Mouse (Mus musculus) mouse embryonic stem cell (cell line): ENCODE results near the gene Vmn1r86.
"Not testable (repeated sequence)": the region's sequence is repeated elsewhere in the genome, so short reads cannot be mapped to it uniquely, and the experiment has no call there.

Experiments
- in situ Hi-C, 2 experiments: fragments of 300-500 bp; cut with MboI; formaldehyde crosslinking; loops; 1 replicate in 1 of 2; 3 replicates in 1 of 2; pipeline ENCODE4 v1.14.3; 2019 to 2020; ENCODE audit warnings: low sequenced_read_pairs in 2 of 2, low pct_unique_long_range_greater_than_20kb in 1 of 2, mixed read lengths in 1 of 2; ENCODE audit not compliant: unreplicated experiment in 1 of 2

The Vmn1r86 gene

DNA sequence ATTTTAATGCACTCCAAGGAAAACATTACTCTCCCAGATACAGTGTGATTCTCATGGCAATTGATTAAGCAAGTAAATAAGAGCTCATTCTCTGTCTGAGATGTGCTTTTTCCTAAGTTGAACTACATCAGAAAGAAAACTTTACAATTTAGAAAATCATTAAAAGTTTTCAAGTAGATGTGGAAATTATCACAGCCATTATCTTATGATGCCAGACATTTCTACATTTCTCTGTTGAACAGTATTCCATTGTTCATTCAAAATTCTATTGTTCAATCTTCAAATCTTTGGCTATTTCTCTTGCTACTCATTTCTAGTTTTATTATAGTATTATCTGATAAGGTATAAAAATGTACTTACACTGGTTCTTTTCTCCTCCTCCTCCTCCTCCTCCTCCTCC, at the start of gene Vmn1r86:
TSS of gene Vmn1r86 (minus strand) at position 101 of the 400 bp plus-strand sequence.
- in situ Hi-C loops: no loop called here

DNA sequence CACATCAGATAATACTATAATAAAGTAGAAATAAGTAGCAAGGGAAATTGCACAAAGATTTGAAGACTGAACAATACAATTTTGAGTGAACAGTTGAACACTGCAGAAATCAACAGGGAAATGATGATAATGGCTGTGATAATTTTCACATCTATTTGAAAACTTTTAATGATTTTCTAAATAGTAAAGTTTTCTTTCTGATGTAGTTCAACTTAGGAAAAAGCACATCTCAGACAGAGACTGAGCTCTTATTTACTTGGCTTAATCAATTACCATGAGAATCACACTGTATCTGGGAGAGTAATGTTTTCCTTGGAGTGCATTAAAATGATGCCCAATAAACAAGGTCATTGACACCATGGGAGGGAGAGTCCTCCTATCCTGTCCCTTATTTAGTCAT, 39.6 kb upstream of the Vmn1r86 start, which contains the start of gene Vmn1r88:
TSS of gene Vmn1r88 (plus strand) at position 301 of the 400 bp plus-strand sequence.
- in situ Hi-C loops: no loop called here

DNA sequence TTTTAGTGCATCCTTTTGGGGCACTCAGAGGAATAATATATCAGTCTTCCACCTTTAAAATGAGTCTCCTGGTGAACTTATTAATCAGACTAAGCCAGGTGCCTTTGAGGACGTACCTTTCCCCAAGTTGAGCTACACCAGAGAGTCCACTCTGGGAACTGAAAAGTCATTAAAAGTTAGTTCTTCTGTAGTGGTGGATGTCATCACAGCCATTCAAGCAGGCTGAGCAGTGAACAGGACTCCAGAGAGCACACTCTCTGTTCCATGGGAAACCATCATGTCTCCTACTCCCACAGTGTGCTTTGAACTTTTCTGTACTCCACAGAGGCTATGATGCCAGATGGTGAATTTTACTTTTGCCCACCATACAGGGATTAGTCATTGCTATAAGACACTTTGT, 20.3 kb upstream of the Vmn1r86 start, which contains the start of gene Vmn1r87:
TSS of gene Vmn1r87 (minus strand) at position 101 of the 400 bp plus-strand sequence.
- in situ Hi-C loops: no loop called here

DNA sequence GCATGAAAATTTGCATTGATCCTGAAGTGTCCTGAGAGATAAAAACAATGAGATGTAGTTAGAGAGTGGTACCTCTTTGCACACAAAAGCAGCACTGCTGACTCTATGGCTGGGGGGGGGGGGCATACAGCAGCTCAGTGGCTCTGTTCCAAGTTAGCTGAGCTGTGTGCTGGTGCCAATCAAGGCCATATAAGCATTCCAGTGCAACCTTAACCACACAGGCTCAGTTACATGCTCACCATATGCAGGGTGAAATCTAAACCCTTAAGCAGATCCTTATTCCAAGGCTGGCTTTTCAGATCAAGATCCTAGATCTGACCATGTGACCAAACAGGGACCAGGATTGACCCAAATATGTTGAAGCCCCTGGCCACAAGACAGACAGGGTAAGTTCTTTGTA, 17.6 kb upstream of the Vmn1r86 start:
- in situ Hi-C loops: no loop called here

DNA sequence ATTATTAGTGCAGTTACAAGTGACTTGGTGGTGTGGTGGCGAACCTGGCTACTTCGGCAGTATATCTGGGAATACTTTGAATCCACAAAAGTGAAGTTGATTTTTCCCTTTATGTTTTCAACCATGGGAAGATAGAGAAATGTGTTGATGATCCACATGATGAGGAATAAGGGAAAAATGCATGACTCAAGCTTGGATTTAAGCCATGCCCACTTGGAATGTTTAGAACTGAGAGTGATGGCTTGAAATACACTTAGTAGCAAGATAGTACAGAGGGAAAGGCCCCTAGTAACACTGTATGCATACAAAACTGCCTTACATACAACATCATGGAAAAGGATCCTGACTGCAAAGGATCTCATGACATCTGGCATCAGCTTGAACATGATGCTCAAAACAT, 12.1 kb upstream of the Vmn1r86 start:
- in situ Hi-C loops: no loop called here

DNA sequence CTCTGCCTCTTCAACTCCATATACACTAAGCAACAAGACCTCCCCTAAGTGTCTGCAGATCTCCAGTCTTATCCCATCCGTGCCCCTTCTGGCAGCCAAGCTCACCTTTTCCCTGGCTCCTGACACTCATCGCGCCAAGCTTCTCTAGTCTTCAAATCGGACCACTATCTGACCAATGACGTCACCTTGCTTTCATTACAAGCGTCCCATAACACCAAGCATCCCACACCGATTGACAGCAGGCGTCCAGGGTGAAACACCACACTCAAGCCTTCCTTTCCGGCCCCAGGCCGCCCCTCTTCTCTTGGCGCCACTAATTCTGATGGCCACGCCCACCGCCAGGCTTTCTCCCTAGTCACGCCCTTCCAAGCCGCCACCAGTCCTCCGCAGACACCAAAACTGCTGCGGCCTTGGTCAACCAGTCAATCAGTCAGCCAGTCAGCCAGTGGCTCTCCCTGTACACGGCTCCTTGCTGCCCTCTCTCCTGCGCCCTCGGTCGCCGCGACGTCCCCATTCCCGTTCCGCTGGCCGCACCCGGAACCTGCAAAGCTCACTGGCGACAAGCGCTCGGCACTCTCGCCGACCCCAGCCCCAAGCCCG, 3.9 kb upstream of the Vmn1r86 start:
- in situ Hi-C loops: not testable (repeated sequence)

DNA sequence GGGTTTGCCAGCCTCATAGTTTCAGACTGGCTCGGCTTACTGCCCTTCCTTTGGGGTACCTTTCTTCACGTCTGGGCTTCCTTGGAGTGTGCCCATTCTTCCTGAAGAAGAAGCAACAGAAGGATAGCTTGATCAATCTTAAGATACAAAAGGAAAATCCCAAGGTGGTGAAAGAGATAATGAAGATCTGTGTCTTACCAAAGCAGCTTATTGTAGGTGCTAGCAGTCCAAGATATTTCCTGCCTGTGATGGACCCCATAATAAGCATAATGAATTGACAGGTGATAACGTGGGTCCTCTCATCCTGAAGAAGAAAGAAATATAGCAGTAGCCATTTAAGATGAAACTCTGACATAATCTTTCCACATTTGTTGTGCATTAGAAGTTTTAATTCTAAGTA, 24.6 kb downstream of the Vmn1r86 start, which contains the start of gene Vmn1r85:
TSS of gene Vmn1r85 (minus strand) at position 101 of the 400 bp plus-strand sequence.
- in situ Hi-C loops: no loop called here

DNA sequence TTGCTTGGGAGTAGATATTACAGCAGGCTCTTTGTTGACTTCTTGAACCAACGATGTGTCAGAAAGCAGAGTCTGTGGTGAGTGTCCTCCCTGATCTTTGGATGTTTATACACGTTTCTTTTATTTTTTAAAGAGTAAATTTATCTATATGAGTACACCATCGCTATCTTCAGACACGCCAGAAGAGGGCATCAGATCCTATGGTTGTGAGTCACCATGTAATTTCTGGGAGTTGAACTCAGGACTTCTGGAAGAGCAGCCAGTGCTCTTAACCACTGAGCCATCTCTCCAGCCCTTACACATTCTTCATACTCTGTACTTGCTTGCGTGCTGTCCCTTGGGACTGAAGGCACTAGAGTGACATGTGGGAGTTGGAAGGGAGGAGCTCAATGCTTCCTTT, 47.4 kb downstream of the Vmn1r86 start:
- in situ Hi-C loops: loop anchor here (25.0 kb wide), 2 partner anchors 215 to 1240 kb away; partner anchors contain the start of genes Lig1 (in 2 of the 2) and Zswim9 (in 2 of the 2)

DNA sequence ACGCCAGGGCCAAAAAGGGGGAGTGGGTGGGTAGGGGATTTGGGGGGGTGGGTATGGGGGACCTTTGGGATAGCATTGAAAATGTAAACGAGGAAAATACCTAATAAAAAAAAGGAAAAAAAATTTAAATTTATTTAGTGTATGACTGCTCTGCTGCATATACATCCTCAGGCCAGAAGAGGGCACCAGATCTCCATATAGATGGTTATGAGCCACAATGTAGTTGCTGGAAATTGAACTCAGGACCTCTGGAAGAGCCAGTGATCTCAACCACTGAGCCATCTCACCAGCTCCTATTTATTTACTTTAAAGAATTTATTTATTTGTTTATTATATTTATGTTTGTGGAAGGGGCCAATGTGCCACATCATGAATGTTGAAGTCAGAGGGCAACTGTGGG, 56.3 kb downstream of the Vmn1r86 start:
- in situ Hi-C loops: loop anchor here (10.0 to 25.0 kb wide), 3 partner anchors 224 to 1261 kb away; partner anchors contain the start of genes Lig1 (in 2 of the 2) and Zswim9 (in 2 of the 2)

DNA sequence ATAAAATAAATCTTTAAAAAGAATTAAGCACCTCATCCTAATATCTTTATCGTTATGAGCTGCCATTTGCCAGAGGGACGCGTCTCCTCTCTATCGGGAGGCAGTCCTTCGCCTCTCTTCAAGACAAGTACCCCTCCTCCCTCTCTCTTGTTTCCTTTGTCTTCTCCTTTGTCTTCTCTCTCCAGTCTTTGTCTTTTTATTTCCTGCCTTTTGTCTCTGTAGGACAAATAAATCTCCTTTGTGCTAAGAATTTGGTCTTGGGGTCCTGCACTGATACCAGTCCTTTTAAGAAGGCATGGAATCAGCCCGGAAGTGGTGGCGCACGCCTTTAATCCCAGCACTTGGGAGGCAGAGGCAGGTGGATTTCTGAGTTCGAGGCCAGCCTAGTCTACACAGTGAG, 60.2 kb downstream of the Vmn1r86 start:
- in situ Hi-C loops: loop anchor here (25.0 kb wide), 2 partner anchors 228 to 1253 kb away; partner anchors contain the start of genes Lig1 (in 2 of the 2) and Zswim9 (in 2 of the 2)

DNA sequence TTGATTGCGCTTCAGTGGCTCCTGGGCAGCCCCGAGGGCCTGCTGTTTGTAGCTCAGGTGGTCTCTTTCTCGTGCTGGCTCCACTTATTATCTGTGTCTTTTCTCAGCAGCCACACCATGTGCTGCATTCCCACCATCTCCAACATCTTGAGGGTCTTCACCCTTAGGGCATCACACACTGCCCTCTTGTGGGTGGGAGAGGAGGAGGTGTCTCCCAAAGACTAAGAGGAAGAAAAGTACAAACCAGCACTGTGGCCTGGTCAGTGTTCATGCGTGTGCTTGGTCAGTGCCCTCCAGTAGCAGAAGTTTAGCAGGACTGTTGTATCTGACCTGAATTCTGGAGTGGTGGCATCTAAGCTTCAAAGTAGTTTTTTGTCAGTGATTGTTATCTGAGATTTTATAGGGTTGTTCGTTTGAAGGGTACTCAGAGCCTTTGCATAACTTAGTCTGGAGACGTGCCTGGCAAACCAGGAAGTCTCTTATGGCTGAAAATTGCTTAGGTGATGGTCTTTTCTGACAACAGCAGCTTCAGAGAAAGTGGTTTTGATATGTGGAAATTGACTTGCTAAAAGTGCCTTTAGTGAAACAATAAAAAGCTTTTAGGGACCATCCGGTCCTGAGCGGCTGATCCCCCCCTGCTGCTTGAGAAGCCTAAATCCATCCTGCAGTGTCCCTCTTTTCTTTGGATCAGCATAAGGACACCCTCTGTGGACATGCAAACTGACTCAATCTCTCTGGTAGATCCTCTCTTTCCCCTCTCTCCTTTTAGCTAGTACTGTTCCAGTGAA, 62.6 kb downstream of the Vmn1r86 start:
- in situ Hi-C loops: loop anchor here (25.0 kb wide), 2 partner anchors 230 to 1255 kb away; partner anchors contain the start of genes Lig1 (in 2 of the 2) and Zswim9 (in 2 of the 2)

DNA sequence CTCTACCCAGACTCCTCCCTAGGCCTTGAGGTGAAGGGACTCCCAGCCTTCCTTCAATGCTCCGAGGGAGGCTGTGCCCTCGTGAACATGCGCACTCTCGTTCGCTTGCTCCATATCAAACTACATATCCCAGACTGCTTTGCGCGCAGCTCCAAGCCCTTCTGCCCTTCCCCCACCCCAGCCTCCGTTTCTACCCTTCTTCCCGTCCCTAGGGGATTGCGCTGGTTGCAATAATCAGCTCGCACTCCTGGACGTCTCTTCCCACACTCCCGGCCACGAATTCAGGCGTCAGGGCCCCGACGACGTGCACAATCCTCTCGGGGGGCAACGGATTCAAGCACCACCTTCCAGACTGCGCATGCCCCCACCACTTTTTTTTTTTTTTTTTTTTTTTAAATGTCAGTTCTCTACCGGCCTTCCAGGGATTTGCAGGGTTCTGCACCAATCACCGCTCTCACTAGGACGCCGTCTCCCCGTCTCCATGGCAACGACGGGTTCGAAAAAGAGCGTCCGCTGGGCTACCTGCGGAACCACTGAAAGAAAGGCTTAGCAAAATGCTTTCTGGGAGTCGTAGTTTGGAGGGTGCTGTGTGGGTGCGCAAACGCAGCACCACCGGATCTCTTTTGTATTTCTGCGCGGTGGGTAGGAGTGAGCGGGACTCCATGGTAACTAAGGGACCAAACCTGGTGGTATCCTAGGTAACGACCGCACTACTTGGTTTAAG, 65.3 kb downstream of the Vmn1r86 start, which contains the start of gene Mzf1:
TSS of gene Mzf1 (minus strand) at position 478 of the 724 bp plus-strand sequence.
- in situ Hi-C loops: loop anchor here (25.0 kb wide), 2 partner anchors 233 to 1258 kb away; partner anchors contain the start of genes Lig1 (in 2 of the 2) and Zswim9 (in 2 of the 2)

DNA sequence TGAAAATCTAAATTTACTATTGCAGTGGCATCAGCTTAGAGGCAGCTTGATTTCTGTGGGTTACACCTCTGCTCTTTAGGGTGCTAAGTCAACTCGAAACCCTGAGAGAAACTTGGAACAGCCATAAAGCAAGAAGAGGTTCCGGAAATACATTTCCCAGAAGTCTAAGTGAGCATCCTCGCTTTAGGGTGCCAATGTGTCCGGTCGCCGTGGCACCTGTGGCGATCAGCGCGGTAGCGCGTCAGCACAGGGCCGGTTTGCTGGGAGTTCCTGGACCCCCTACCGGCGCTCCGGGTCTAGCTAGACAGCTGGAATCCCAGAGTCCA, 65.8 kb downstream of the Vmn1r86 start:
- in situ Hi-C loops: loop anchor here (25.0 kb wide), 2 partner anchors 233 to 1258 kb away; partner anchors contain the start of genes Lig1 (in 2 of the 2) and Zswim9 (in 2 of the 2)

DNA sequence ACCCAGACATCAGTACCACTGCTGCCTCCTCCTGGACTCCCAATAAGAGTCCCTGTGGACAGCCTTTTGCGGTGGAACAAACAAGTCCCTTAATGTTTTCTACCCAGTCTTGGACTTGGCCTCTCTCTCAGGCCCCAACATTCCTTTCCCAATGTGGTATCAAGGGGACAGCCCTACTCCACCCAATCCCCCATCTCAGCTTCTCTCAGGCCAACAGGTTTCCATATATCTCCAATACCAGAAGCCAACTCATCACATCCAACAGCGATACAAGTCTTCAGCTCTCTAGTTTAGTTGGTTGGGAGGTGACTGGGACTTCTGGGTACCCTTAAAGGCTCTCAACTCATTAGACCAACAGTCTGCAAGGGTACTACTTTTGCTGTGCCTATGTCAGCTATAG, 66.2 kb downstream of the Vmn1r86 start:
- in situ Hi-C loops: loop anchor here (25.0 kb wide), 2 partner anchors 234 to 1259 kb away; partner anchors contain the start of genes Lig1 (in 2 of the 2) and Zswim9 (in 2 of the 2)

DNA sequence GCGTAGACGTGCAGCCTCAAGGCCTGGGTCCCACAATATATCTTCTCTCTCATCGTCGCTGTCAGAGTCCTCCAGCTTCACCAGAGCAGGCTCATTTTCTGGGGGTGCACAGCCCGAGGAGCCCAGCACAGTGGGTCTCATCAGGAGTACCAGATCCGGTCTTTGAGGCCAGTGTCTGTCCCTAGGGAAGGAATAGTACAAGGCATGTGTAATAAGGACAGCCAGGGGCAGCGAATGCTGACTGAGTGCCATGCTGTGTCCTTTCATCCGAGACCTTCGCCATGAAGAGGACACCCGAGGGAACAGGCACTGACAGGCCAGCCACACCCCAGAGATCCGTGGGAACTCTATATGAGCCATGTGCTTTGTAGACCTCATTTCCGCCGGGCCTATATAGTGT, 66.7 kb downstream of the Vmn1r86 start:
- in situ Hi-C loops: loop anchor here (25.0 kb wide), 2 partner anchors 234 to 1259 kb away; partner anchors contain the start of genes Lig1 (in 2 of the 2) and Zswim9 (in 2 of the 2)
